Mouse (Mus musculus) heart, postnatal 0 days (tissue): ENCODE results near the gene Fam221b.

ENCODE experiments used
- CTCF ChIP-seq: IDR thresholded peaks from 2 replicates; pipeline ENCODE4 v1.5.1; 2016; ENCODE audit warnings: antibody characterized with exemption, control low read depth, low read depth
- EP300 ChIP-seq: IDR thresholded peaks from 2 replicates; pipeline ENCODE4 v1.6.1; 2016; ENCODE audit warnings: antibody characterized with exemption, low read depth

DNA sequence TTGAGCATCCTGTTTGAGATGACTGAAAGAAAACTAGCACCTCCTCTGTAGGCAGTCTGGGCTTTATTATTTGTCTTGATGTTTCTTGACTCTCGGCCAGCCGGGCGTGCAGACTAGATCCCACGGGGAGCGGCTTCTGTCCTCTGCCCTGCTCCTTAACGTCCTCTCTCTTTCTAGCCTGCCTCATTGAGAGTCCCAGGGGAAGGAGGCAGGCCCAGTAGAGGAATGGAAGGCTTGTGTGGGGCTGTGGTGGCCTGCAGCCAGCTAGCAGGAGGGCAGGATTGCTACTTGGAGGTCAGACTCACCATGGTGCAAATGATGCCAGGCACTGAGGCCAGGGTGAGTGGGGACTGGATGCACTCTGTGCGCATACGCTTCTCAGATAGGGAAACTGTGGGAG is 34.9 kb upstream of the Fam221b start:
- TF ChIP-seq CTCF (no peak), EP300 (no peak)
